Mouse (Mus musculus) CH12.LX (cell line): ENCODE measurements around the gene Armc12.

Experiments used
- CHD2 ChIP-seq: IDR thresholded peaks from 2 replicates; pipeline ENCODE4 v1.6.1; 2011; ENCODE audit warnings: low read length, improper control_type of control experiment
- CTCF ChIP-seq, 2 experiments: IDR thresholded peaks in 1 of 2; conservative IDR thresholded peaks in 1 of 2; 2 replicates each; pipeline ENCODE4 v1.5.1; 2011 to 2012; ENCODE audit warnings: low read depth in 2 of 2, low read length in 2 of 2, improper control_type of control experiment in 1 of 2, inconsistent platforms in 1 of 2, mild to moderate bottlenecking in 1 of 2, moderate library complexity in 1 of 2
- E2F4 ChIP-seq: IDR thresholded peaks from 2 replicates; pipeline ENCODE4 v1.6.1; 2011; ENCODE audit warnings: low read depth, low read length, improper control_type of control experiment; ENCODE audit not compliant: insufficient replicate concordance
- EP300 ChIP-seq: IDR thresholded peaks from 2 replicates; pipeline ENCODE4 v1.6.1; 2011; ENCODE audit warnings: low read length, improper control_type of control experiment
- ETS1 ChIP-seq: conservative IDR thresholded peaks from 2 replicates; pipeline ENCODE4 v1.6.1; 2012; ENCODE audit warnings: low read depth, mild to moderate bottlenecking, inconsistent platforms, low read length, improper control_type of control experiment, moderate library complexity
- HCFC1 ChIP-seq: IDR thresholded peaks from 2 replicates; pipeline ENCODE4 v1.6.1; 2012; ENCODE audit warnings: low read depth, mild to moderate bottlenecking, inconsistent platforms, low read length, improper control_type of control experiment
- MYC ChIP-seq: IDR thresholded peaks from 2 replicates; pipeline ENCODE4 v1.6.1; 2011; ENCODE audit warnings: low read depth, mild to moderate bottlenecking, improper control_type of control experiment, low read length
- PAX5 ChIP-seq: IDR thresholded peaks from 2 replicates; pipeline ENCODE4 v1.6.1; 2012; ENCODE audit warnings: low read length, inconsistent platforms, mixed read lengths
- TBP ChIP-seq: conservative IDR thresholded peaks from 2 replicates; pipeline ENCODE4 v1.6.1; 2011; ENCODE audit warnings: low read depth, low read length, improper control_type of control experiment
- ZC3H11A ChIP-seq: IDR thresholded peaks from 2 replicates; pipeline ENCODE4 v1.6.1; 2012; ENCODE audit warnings: low read depth, mild to moderate bottlenecking, inconsistent platforms, low read length, improper control_type of control experiment

- TF ChIP-seq ZC3H11A (peak; percentile 86), E2F4 (no peak), CTCF (conservative IDR thresholded peaks at IDR 0.05 in 1 of 2, IDR thresholded peaks at IDR 0.05 in 1 of 2; ENCODE audit: low read depth in 2 of 2, low read length in 2 of 2) (peak; percentile 77 to 98), ETS1 (no peak), HCFC1 (no peak), EP300 (no peak), CHD2 (no peak), TBP (no peak), PAX5 (no peak), MYC (no peak)
These were observed 2.6 kb upstream of the Armc12 start for GRCm38 (mm10) chr17:28528043-28528351.
